Mouse (Mus musculus): Measurements from ENCODE around the gene Pawr.
"Not testable (repeated sequence)": the region's sequence is repeated elsewhere in the genome, so short reads cannot be mapped to it uniquely, and the experiment has no call there.

Pawr gene

GRCm38 (mm10) chr10:108435616-108436015 lies 103.7 kb downstream of the Pawr start:
- no peak for DNase-seq (ENCODE audit: low spot score in 2 of 2)

- no peak for DNase-seq (ENCODE audit: low spot score in 2 of 2)
These were observed 104.4 kb downstream of the Pawr start for GRCm38 (mm10) chr10:108436365-108436764.

GRCm38 (mm10) chr10:108440251-108440650 lies 108.3 kb downstream of the Pawr start:
- not testable (repeated sequence) for DNase-seq (ENCODE audit: low spot score in 2 of 2)

DNA sequence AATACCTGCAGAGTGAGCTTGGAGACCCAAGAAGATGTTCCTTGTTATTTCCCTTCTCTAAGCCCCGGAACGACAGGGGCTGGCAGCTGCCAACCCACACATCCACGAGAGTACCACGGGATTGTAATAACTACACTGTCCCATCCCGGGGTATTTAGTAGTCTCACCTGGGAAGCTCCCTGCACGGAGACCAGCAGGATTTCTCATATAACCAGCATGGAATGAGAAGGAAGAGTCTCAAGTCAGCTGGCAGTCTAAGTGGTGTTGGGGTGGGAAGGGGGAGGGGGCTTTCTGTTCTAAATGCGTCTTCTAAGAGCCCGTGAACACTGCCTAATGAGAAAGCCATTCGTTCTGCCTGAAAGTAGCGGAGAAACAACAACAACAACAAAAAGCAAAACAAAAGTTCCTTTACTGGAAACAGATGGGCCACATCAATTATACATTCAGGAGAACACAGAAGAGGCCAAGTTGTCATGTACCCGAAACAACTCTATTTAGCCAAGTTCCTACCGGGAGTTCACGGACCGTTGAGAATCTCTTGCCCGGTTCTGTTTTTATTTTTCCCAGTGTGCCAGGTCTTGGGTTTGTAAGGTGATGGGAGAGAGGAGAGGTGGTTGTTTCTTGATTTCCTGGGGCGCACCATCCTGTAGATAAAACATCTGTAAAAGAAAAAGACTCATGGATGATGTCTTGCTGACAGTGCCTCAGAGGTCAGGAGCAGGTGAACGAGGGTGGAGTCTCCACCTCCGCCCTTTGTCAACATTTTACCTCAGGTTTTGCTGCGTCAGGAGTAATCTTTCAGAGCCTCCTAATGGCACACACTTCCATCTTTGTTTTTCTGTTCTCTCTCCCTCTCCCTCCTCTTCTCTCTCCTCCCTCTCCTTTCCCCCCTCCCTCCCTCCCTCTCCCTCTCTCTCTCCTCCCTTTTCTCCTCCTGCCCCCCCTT lies 112.3 kb downstream of the Pawr start:
- no peak for DNase-seq (ENCODE audit: low spot score in 2 of 2)

GRCm38 (mm10) chr10:108445123-108445522 lies 113.2 kb downstream of the Pawr start:
- DNase-seq (ENCODE audit: low spot score in 2 of 2): no peak

DNA sequence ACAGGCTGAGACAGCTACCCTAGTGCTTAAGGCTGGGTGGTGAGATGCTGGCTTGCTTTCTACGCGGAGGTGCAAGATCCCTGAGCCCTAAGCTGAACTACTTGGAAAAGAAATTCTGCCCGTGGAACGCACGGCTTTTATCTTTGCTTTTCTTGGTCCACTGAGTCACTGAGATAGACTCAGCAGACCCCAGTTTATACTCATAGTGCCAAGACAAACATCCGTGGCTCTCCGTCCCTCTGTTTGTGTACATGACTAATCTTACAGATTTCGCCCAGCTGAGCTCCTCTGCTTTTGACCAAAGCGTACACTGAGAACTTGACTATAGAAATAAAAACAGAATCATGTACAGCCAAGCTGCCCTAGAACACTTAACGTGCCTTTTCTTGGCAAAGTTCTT lies 113.7 kb downstream of the Pawr start:
- DNase-seq (ENCODE audit: low spot score in 2 of 2): no peak

DNA sequence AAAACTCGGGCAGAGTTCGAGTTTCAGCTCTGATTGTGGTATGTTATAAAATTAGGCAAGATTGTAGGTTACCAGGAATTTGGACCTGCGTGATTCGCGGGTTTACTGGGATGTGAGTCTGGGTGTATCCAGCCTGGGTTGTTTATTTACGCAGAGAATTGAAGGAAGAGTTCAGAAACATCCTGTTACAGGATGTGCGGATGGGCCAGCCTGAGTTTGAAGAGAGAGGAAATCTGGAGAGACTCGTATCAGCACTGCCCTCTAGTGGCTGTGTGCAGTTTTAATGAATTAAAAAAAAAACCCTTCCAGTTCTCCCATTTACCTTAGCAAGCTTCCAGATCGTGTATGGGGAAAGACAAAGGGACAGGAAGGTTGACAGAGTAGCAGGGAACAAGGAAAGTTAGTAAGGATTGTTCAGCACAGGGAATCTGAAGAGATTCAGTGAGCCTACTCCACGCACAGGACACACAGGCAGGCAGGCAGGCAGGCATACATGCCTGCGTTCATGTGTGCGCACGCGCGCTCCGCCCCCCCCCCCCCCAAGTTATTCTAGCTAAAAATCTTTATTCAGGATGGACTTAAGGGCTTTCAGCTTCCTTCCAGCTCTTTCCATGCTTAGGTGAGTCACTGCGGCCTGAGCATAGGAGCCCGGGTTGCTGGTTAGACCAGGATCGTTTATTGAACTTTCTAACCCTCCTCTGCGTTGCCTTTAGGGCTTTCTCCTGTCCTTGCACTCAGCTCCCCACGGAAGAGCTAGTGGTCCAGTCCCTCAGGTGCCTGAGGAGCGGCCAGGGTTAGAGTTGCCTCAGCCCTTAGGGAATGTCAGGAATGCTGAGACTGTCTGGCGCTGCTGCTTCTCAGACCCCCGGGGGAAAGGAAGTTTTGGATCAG lies 114.4 kb downstream of the Pawr start:
- peak in 1 of 2 experiments; percentile 31 for DNase-seq (ENCODE audit: low spot score in 2 of 2)

DNA sequence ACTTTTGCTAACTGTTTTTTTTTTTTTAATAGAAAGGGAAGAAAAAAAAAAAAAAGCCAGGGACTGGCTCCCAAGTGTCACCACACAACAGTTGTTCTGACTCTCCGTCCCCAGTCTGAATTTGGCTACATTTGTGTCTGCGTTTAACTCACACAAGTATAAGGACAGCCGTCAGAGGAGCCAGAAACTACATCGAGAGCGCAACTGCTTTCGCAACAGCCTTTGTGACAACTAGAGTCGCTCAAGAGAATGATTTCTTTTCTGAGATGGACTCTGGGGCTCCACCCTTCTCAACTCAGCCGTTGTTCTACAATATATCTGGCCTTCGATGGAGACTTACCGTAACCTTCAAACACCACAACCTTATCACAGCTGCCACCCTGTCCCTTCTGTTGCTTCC lies 115.3 kb downstream of the Pawr start:
- DNase-seq (ENCODE audit: low spot score in 2 of 2): no peak

DNA sequence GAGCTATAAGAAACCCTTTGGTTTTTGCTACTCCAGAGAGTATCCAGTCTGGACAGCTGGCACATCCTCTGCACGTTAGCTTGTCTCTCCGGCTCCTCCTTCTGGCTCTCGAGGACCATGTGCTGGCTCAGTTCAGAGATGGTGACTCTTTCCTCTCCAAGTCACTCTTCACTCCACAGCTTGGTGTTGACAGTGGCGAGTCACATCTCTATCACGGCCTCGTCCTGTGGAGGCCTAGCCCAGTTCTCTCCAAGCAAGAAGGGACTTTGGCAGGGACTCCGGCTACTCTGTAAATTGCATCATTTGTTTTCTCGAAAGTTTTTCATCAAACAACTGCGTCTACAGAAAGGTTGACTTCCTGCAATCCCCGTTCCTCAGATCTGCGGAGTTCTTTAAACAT lies 116.5 kb downstream of the Pawr start:
- DNase-seq (ENCODE audit: low spot score in 2 of 2): no peak

- DNase-seq (ENCODE audit: low spot score in 2 of 2): no peak
These were observed 118.5 kb downstream of the Pawr start for GRCm38 (mm10) chr10:108450401-108450800.

DNA sequence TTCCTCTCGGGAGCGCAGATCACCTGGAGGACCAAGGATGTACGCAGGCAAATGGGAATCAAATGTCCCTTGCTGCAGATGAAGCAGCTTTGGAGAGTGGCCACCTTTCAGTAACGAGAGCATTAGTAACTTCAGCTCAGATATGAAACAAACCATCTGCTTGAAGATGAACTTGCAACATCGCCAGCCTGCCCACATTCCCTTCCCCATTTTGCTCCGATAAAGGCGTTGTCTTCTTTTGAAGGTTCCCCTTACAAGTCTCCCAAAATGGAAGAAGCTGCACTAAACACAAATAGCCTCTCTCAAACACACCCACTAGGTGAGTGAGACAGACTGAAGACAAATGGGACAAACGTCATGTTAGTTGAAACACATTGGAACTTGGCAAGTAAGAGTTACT lies 119.6 kb downstream of the Pawr start:
- DNase-seq (ENCODE audit: low spot score in 2 of 2): no peak

GRCm38 (mm10) chr10:108452421-108452820 lies 120.5 kb downstream of the Pawr start:
- DNase-seq (ENCODE audit: low spot score in 2 of 2): no peak

DNA sequence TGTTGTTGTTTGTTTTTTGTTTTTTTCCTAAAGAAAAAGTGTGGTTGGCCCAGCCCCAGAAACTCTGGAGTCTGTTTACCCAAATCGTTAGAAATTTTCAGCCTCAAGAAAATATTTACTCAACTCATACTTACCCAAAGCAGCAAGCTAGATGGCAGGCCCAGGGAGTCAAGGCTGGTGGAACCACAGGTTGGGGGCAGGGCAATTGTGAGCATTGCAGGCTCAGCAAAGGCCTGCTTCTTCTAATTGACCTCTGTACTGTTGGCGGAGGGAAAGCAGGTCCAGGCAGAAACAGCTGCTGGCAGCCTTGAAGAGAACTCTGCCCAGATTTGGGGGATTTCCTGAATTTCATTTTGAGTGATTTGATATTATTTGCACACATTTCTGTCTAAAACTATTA lies 121.6 kb downstream of the Pawr start:
- DNase-seq (ENCODE audit: low spot score in 2 of 2): no peak

DNA sequence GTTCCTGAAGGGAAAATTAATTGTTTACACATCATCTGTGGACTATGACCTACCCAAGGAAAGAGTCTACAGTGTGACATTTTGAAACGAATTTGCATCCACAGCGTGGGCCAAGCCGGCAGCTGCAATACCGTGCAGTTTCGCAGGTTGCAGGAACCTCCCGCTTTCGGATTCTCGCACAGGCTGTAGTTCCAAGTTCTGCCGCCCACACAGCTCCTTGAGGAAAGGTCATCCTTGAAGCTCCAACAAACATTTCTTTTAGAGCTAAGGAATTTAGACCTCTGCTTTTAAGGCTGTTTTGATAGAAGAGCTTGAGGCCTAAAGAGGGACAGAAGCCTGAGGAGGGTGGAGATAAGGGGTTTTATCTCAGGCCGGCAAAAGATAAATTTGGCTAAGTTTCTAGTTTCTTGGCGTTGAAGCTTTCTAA lies 122.8 kb downstream of the Pawr start:
- DNase-seq (ENCODE audit: low spot score in 2 of 2): peak in 1 of 2 experiments; percentile 24

DNA sequence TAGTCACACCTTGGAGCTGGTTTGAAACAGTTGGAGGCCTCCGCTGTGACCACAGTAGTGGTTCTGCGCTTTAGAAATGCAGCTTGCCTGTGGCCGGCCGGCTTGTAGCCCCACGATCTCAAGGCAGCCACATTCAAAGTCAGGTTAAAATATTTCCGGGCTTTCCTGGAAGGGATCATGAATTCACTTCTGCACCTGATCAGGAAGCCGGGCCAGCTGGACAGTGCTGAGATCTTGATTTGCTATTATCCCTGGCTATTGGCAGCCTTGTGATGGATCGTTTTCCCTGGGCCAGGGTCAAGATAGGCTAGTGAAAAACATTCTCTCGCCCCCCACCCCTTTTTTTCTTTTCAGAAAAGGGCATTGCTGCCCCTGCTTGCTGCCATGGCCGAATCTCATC lies 123.3 kb downstream of the Pawr start:
- DNase-seq (ENCODE audit: low spot score in 2 of 2): no peak

- DNase-seq (ENCODE audit: low spot score in 2 of 2): no peak
These were observed 124.0 kb downstream of the Pawr start for GRCm38 (mm10) chr10:108455883-108456282.

DNA sequence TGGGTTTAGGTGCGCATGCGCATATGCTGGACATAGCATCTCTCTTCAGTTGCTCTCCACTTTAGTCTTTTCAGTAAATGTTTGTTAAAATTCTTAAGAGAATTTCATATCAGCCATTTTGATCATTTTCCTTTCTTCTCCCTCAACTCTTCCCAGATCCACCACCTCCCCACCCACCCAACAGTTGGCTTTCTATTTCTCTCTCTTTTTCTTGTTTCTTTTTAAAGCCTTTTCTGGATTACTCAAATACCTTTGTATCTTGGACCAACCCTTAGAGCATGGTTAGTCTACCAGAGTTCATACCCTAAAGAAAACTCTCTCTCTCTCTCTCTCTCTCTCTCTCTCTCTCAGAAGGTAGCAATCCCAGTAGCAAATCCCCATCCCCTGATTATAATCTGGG lies 125.1 kb downstream of the Pawr start:
- DNase-seq (ENCODE audit: low spot score in 2 of 2): no peak

DNA sequence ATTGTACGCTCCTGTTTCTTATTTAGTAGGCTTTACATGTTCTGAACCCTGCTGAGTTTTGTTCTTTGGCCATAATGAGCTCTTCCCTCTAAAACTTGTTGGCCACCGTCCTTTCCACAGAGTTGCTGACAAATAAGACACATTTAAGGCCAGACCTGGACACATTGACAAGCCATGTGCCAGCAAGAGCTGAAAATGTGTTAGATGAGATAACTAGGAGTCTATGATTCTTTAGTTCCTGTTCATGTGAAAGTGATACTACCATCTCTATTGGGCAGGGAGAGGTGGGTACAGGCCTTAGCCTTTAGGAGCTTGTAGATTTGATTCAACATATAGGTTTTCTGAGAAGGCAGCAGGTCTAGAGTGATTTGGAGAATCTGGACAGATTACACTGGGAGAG lies 129.9 kb downstream of the Pawr start:
- DNase-seq (ENCODE audit: low spot score in 2 of 2): no peak

Data from frontal cortex, postnatal 25 days (tissue).